Mouse (Mus musculus) lung, embryonic 16.5 days (tissue): ENCODE results near the gene Tm2d3. TPM values are rescaled to one million over a fixed set of nuclear protein-coding genes. Genes with fewer than 3 reads are reported as not detected.
A peak's percentile ranks its signal among the peaks of the same experiment; 100 is the strongest.

Experiments used
- ATAC-seq: fragments of 200-750 bp; cut with Nextera tagmentation; 2 replicates; pipeline ENCODE4 v1.8.0; 2017; ENCODE audit warnings: low read depth, mild to moderate bottlenecking, moderate library complexity
- H3K27ac ChIP-seq: fragments of 300-500 bp; sonication (generic); 2 replicates; pipeline ENCODE4 v1.5.1; 2014; ENCODE audit warnings: mild to moderate bottlenecking, control low read depth, low read length
- H3K27me3 ChIP-seq: fragments of 300-500 bp; sonication (generic); 2 replicates; pipeline ENCODE4 v1.6.1; 2014; ENCODE audit warnings: low read depth, low read length, mixed read lengths; ENCODE audit not compliant: control insufficient read depth, insufficient read depth
- H3K36me3 ChIP-seq: fragments of 300-500 bp; sonication (generic); 2 replicates; pipeline ENCODE4 v1.6.1; 2014; ENCODE audit warnings: low read length; ENCODE audit not compliant: control insufficient read depth, insufficient read depth
- H3K4me1 ChIP-seq: fragments of 300-500 bp; sonication (generic); replicated peaks from 2 replicates; pipeline ENCODE4 v1.6.1; 2014; ENCODE audit warnings: low read length, mixed read lengths; ENCODE audit not compliant: control insufficient read depth, insufficient read depth
- H3K4me2 ChIP-seq: fragments of 300-500 bp; sonication (generic); 2 replicates; pipeline ENCODE4 v1.6.1; 2014; ENCODE audit warnings: low read depth, low read length, control low read depth
- H3K4me3 ChIP-seq: fragments of 300-500 bp; sonication (generic); 2 replicates; pipeline ENCODE4 v1.5.1; 2014; ENCODE audit warnings: mild to moderate bottlenecking, low read length, control low read depth
- H3K9ac ChIP-seq: fragments of 300-500 bp; sonication (generic); 2 replicates; pipeline ENCODE4 v1.6.1; 2014; ENCODE audit warnings: low read length, control low read depth
- H3K9me3 ChIP-seq: fragments of 300-500 bp; sonication (generic); 2 replicates; pipeline ENCODE4 v1.6.1; 2016; ENCODE audit warnings: low read length; ENCODE audit not compliant: control insufficient read depth
- WGBS: fragments of 180-500 bp; shearing (Covaris S2); extraction: QIAGEN DNeasy Blood & Tissue Kit; methylation state at CpG from one replicate; pipeline ENCODE4 v1.1.7; 2014; 5-methylcytosine and 5-hydroxymethylcytosine counted together
- polyA plus RNA-seq: library from polyadenylated mRNA; unstranded; fragments of >200 nt; fragmentation: Nextera tagmentation; extraction: Ambion mirVana; gene quantifications from 2 replicates; pipeline ENCODE4 v1.2.1, GENCODE M21; 2015

The Tm2d3 gene
- polyA plus RNA-seq, 1 experiment from 2014 or later: 79.6 TPM

GRCm38 (mm10) chr7:65737286-65738040 lies 46.5 kb downstream of the Tm2d3 start:
- Histone ChIP-seq H3K4me1 (peaks cover 8% of the 10 kb centered on the region; the same call in 1 of the 2 replicates), H3K27ac (no peak overlapping the region), H3K36me3 (no peaks in the 10 kb centered on the region), H3K27me3 (no peaks in the 10 kb centered on the region), H3K9me3 (no peaks in the 10 kb centered on the region), H3K9ac (no peak overlapping the region), H3K4me2 (no peak overlapping the region), H3K4me3 (no peak overlapping the region)
- WGBS: 41% methylated on average over 12 of the region's 12 CpGs
- ATAC-seq: peak; percentile 47; the same call in 1 of the 2 replicates

GRCm38 (mm10) chr7:65742857-65743256 lies 51.9 kb downstream of the Tm2d3 start:
- peaks cover 3% of the 10 kb centered on the region; the same call in 1 of the 2 replicates for H3K9me3 ChIP-seq
- no peaks in the 10 kb centered on the region for H3K27me3 ChIP-seq
- no peaks in the 10 kb centered on the region for H3K36me3 ChIP-seq
- no peak overlapping the region for H3K4me2 ChIP-seq
- H3K27ac ChIP-seq: no peak overlapping the region
- ATAC-seq: no peak
- no peak overlapping the region for H3K9ac ChIP-seq
- no peak overlapping the region for H3K4me3 ChIP-seq
- H3K4me1 ChIP-seq: 0 out of 2 replicates have a peak, but pooled peaks cover 4% of the 10 kb centered on the region
- 93% methylated on average over 8 of the region's 8 CpGs for WGBS

- peak; percentile 79 for ATAC-seq
- no peaks in the 10 kb centered on the region for H3K27me3 ChIP-seq
- H3K4me1 ChIP-seq: peaks cover 8% of the 10 kb centered on the region
- H3K4me2 ChIP-seq: no peak overlapping the region
- no peaks in the 10 kb centered on the region for H3K36me3 ChIP-seq
- no peak overlapping the region for H3K9ac ChIP-seq
- no peak overlapping the region for H3K4me3 ChIP-seq
- WGBS: 67% methylated on average over 11 of the region's 11 CpGs
- H3K9me3 ChIP-seq: peaks cover 3% of the 10 kb centered on the region; the same call in 1 of the 2 replicates
- H3K27ac ChIP-seq: peak overlapping the region; percentile 20
Measured at GRCm38 (mm10) chr7:65747990-65748955, 57.3 kb downstream of the Tm2d3 start.

Other genes starting within 250 kb of the Tm2d3 start
- gene Tjp1, start 163.4 kb upstream of the Tm2d3 start, polyA plus RNA-seq: 36.7 and 41.1 TPM in 2 replicates
- gene Tarsl2, start 46.3 kb upstream of the Tm2d3 start, polyA plus RNA-seq: 7.0 and 7.9 TPM in 2 replicates
- 7.4 and 8.5 TPM in 2 replicates for gene Pcsk6, start 170.6 kb downstream of the Tm2d3 start, polyA plus RNA-seq